Mouse (Mus musculus) B cell, adult 62 days (primary cell): ENCODE data around the gene Tchh. TPM values are rescaled to one million over a fixed set of nuclear protein-coding genes. Genes with fewer than 3 reads are reported as not detected.

ENCODE experiments used
- total RNA-seq: library from RNA; stranded (reverse); gene quantifications from 4 replicates; pipeline ENCODE4 v1.2.4, GENCODE M21; 2023

Tchh gene
- total RNA-seq, result not detected in 4 replicates

DNA sequence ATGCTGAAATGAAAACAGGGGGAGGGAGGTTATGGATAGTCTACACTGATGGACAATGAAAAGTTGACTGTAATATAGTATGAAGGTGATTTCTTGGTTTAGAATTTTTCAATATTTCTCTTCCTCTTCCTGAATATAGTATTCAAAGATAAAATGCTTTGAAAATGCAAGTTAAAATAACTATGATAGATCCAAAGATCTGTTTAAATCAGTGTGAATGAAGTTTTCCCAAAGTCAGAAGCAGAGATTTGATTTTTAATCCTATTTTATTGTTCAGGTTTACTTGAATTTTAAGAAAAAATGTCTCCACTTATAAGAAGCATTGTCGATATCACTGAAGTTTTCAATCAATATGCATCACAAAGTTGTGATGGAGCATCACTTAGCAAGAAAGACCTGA lies at the start of gene Tchh:
Gene Tchh (plus strand): TSS at position 301 of the 400 bp plus-strand sequence.

GRCm38 (mm10) chr3:93393366-93393765 lies 48.8 kb upstream of the Tchh start, which contains the start of gene Rptn:
Gene Rptn (plus strand): TSS chr3:93393699.

GRCm38 (mm10) chr3:93468561-93468960 lies 26.4 kb downstream of the Tchh start, which contains the start of gene Tchhl1:
Gene Tchhl1 (plus strand): TSS chr3:93468754.

Other genes with a start within 250 kb of the Tchh start
- not detected in 4 replicates for gene Flg2, start 245.1 kb upstream of the Tchh start, total RNA-seq
- not detected in 4 replicates for gene Flg, start 168.8 kb upstream of the Tchh start, total RNA-seq
- gene Hrnr, start 122.6 kb upstream of the Tchh start, total RNA-seq, result not detected in 4 replicates
- not detected in 4 replicates for gene Rptn, start 48.6 kb upstream of the Tchh start, total RNA-seq
- not detected in 4 replicates for gene Tchhl1, start 26.4 kb downstream of the Tchh start, total RNA-seq
- gene S100a11, start 78.2 kb downstream of the Tchh start, total RNA-seq, result 185 to 237 TPM (median 210 TPM) in 4 replicates
- gene S100a10, start 112.8 kb downstream of the Tchh start, total RNA-seq, result 168 to 198 TPM (median 184 TPM) in 4 replicates
- gene Tdpoz2, start 210.4 kb downstream of the Tchh start, total RNA-seq, result not detected in 4 replicates
- not detected in 4 replicates for gene Tdpoz1, start 234.0 kb downstream of the Tchh start, total RNA-seq